Mouse (Mus musculus) common myeloid progenitor, adult 5-6 weeks (primary cell): ENCODE results near the gene Tmem47. TPM values are rescaled to one million over a fixed set of nuclear protein-coding genes. Genes with fewer than 3 reads are reported as not detected.

Source experiments
- ATAC-seq: replicated peaks from 2 replicates; pipeline ENCODE4 v1.8.0; 2016; ENCODE audit warnings: low read depth, mild to moderate bottlenecking, moderate TSS enrichment, inconsistent platforms; ENCODE audit not compliant: poor library complexity, severe bottlenecking
- total RNA-seq: library from RNA; stranded (forward); fragments of 200-1000, 187-1606 nt; gene quantifications from 2 replicates; pipeline ENCODE4 v1.2.3, GENCODE M21; 2017

Tmem47 gene
- total RNA-seq = not detected in 2 replicates

DNA sequence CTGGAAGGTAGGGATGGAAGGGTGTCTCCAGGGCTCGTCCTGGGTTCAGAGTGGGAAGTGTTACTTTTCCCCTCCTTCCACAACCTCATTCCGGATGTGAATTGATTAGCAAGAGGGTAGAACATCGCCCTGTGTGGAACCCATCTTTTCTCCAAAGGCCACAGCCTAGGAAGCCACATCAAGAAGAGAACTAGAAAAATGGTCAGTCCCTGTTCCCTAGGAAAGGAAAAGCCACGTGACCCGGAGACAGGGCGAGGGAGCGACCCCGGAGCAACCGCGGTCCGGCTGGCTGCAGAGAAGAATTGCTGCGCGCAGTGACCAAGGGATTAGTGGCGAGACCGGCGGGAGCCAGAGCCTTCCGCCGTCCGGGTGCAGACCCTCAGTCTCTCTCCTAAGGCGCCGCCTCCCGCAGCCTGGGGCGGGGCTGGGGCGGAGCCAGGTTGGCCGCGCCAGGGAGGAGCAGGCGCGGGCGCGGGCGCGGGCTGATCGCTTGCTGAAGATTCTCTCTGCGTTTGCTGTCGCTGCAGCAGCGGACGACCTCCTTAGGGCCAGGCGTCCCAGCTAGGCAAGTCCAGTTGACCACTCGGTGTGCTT lies at the start of gene Tmem47:
Tmem47 (plus strand) TSS at position 489 of the 594 bp plus-strand sequence.
- ATAC-seq = no peak

DNA sequence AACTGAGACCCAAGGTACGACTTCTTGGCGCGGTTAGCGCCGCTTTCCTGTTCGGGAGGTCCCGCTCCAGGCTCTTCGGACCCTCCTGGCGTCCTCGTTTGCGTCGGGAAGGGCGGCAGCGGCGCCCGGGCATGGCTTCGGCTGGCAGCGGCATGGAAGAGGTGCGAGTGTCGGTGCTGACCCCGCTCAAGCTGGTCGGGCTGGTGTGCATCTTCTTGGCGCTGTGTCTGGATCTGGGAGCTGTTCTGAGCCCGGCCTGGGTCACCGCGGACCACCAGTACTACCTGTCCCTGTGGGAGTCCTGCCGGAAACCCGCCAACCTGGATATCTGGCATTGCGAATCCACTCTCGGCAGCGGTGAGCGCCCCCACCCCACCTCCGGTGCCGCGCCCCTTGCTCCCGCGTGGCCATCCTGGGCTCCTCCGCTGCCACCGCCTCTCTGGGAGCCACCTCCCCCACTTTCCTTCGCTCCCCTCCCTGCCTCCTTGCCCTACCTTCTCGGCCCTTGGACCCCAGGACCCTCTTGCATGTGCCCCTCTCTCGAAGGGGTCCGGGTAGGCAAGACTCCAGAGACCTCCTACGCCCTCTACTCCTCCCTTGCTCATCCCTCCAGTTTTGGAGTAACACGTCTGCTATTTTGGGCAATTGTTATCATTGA lies 435 bp downstream of the Tmem47 start:
- ATAC-seq = no peak

DNA sequence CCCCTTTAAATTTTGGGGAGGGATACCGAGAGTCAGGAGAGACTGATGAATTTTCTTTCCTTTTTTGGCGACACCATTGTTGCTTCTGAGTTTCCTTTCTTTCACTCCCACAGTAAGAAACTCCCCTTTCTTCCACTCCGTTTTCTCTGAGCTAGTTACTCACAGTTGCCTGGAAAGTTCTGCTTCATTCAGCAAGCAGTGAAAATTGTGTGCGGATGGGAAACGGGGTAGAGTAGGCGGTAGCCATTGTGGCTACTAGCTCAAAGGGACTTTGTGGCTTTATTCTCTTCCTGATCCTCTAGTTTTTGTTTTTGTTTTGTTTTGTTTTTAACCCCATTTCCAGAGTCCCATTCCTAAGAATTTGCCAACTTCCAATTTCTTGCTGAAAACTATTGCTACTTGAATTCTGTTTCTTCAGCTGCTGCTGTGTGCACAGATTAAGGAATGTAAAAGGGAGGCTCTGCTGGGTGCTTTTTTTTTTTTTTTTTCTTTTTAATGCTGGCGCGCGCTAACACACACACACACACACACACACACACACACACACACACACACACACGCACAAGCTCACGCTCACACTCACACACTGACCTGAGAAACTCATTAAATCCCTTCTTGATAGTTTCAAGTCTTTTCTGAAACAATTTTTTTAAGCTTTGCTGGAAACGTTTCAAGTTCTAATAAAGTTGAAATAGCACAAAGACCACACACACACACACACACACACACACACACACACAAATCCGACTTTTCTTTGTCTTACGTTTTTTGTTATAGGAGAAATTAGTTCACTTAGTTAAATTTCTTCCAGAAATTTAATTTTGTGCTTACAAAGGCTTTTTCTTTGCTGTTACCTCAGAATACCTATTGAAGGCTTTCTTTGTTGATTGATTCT lies 1.5 kb downstream of the Tmem47 start:
- no peak for ATAC-seq

DNA sequence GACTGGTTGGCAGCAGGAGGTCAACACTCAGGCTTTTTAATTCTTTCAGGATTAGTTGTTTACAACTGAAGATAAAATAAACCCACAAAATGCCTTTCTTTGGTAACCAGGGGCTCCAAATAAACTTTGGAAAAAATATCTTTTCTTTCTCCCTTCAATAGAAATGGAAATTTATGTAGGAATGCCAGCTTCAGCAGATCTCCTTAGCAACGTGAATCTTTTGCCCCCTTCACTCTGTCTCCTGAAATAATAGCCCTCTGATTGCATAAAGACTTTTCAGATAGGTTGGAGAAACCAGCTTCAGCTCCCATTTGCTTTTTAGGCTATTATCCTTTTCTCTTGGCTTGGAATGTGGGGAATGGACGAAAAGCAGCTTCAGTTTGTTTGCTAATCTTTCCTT lies 2.2 kb downstream of the Tmem47 start:
- ATAC-seq = no peak

DNA sequence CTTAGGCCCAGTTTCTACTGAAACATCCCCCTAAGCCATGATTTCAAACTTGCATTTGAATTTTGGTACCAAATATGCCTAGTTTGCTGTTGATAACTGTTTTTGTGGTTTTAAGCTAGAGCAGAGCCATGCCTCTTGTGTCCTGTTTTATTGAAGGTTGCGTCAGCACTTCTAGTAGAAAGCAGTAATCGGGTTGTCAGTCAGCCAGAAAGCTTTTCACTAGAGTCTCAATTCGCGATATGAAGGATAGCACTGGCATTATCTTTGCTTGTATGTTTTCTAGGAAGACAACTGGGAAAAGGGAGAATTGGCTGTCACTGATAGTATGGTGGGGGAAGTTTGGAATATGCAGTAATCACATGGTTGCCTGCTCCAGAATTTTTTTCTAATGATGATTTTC lies 3.3 kb downstream of the Tmem47 start:
- ATAC-seq = no peak

DNA sequence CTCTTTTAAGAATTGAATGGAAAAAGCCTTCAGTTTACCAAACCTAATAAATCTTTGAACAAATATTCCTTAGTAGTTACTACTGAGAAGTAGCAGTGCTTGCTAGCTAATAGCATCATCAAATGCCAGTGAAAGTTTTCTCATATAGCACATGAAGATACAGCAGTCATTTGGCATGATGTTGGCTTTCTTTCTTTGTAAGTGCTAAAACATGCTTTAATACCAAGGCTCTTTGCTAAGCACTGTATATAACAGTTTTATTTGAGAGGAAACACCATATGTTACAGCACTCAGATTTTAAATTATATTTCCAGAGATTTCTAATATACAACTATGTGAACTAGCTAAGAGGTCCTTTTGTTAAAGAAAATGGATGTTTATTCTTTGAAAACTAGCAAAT lies 8.0 kb downstream of the Tmem47 start:
- no peak for ATAC-seq

DNA sequence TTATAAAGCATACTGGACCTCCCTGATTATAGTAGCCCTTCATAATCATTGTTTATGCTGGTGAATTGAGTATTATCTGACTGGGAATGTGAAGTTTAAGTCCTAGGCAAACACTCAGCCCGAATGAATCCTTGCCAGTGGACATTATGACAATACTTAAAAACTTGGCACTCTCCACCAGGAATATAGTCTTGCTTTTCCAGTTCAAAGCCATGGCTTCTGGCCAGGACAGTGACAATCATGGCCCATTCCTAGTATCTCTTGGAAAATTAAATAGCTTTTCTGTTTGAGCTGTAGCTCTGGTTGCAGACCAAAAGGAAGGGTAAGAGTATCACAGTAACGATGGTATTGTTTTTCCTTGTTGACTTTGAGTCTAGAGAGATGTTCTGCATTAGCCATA lies 10.5 kb downstream of the Tmem47 start:
- ATAC-seq = no peak

DNA sequence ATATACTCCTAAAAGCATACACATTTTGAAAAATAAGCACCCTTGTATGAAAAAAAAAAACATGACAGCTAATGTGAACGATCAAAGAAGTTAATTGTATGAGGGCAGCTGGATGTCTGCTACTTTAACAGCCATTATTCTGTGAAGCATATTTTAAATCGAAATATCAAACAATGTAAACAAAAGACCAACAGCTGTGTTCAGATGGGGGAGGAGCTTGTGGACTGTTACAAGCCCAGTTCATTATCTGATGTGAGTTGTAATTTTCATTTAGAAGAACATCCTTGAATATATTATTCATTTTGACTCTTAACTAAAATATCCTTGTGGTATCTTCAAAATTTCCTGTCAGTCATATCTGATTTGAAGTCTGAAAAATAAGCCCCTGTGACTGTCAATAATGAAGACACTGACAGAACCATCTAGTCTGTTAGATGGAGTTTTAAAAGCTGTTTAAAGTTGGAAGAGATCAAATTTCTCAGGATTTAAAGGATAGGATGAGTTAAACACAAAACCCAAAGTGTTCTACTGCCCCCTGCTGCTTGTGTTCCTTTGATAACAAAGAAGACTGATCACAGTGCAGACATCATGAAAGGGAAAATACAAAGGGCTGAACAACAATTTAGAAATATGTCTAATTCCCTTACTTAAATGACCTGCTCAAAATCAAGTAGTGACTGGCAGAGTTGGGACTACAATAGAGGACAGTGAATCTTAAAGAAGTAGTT lies 14.7 kb downstream of the Tmem47 start:
- ATAC-seq = no peak

DNA sequence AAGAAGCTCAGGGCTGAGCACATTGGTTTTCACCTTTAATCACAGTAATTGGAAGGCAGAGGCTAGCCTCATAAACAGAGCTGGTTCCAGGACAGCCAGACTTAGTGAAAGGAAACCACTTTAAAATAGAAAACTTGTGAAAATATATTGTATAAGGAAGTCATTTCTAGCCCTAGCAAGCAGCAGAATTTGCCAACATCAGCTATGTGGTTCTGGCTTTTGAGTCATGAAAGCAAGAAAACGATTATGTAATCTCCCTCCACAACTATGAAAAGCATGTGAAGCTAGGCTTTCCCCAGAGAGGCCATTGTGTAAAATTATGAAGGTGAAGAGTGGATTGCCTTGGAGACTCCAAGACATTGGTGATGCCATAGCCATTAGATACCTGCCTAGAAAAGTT lies 76.9 kb downstream of the Tmem47 start:
- no peak for ATAC-seq
